Mouse (Mus musculus) lung, postnatal 25 days (tissue): ENCODE measurements around the gene Apol7c.
"Not testable (repeated sequence)": the region's sequence is repeated elsewhere in the genome, so short reads cannot be mapped to it uniquely, and the experiment has no call there.

ENCODE experiments used
- DNase-seq: peaks from one replicate; pipeline ENCODE4 v3.0.0; 2022; ENCODE audit warnings: low spot score

The Apol7c gene

DNA sequence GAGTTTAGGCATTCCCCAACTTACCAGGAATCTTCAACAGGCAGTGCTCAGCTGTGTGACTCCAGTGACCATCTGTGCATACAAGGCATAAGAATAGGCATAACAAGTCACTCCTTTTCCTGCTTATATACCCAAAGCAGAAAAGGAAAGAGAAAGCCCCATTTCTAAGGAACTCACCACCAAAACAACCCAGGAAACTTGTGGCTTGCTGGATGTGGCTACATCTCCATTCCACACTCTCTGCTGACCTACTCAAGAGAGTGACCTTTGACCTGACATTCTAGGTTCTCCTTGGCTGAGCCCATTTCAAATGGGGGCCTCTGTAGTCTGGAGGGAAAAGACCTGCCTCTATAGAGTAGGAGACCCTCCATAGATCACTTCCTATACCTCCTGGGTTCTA lies at the start of gene Apol7c:
Gene Apol7c, minus strand, starts transcription at position 101 of the 400 bp plus-strand sequence.
- no peak for DNase-seq

DNA sequence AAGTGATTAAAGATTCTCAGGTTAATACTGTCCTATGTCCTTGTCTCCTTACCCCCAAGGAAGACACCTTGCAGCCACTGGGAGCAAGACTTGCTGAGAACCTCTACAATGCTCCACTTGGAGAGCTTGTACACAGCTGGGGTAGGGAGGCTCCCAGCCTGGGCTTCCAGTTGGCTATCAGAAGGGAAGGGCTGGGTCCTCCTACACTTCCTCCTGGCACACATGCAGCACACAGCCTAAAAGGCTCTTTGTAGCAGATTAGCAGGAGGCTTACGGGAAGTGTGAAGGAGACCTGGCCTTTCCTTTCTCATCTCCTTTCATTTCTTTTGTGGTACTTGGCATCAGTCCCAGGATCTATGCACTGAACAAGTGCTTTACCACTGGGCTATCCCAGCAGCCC lies 48.6 kb upstream of the Apol7c start:
- peak; percentile 65 for DNase-seq

GRCm38 (mm10) chr15:77579311-77579710 lies 46.2 kb upstream of the Apol7c start:
- no peak for DNase-seq

DNA sequence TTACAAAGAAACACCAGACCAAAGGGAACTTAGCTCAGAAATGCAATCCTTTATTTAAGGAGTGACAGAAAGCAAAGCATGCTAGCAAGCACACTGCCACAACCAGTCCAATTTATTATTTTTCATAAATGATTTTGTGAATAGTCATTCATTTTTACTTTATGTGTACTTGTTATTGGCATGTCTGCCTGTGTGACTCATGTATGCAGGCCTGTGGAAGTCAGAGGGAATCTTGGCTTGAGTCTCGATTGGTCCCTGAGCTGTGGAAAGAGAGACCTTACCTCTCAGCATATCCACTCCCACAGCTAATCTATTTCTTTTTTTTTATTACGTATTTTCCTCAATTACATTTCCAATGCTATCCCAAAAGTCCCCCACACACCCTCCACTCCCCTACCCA lies 45.7 kb upstream of the Apol7c start:
- no peak for DNase-seq

- DNase-seq = no peak
These were observed 30.1 kb upstream of the Apol7c start for GRCm38 (mm10) chr15:77563219-77563618.

DNA sequence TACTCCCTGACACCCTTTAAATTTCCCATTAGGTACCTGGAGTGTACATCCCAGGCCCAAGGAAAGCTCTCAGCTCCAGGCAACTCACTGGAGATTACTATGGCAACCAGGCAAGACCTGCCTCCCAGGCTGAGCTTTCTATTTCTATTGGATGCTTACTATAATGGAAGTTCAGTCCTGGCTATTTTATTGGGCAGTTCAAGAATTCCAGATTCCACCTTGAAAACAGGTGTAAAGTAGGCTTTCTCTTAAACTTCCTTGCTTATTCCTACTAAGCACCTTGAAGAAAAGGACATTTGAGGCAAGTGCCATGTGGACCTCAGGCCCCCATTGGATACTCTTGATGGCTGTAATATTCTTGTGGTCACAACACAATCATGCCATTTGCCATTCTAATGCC lies 28.7 kb upstream of the Apol7c start, which contains the start of gene 1700025B11Rik:
Gene 1700025B11Rik, minus strand, starts transcription at position 101 of the 400 bp plus-strand sequence.
- DNase-seq = no peak

DNA sequence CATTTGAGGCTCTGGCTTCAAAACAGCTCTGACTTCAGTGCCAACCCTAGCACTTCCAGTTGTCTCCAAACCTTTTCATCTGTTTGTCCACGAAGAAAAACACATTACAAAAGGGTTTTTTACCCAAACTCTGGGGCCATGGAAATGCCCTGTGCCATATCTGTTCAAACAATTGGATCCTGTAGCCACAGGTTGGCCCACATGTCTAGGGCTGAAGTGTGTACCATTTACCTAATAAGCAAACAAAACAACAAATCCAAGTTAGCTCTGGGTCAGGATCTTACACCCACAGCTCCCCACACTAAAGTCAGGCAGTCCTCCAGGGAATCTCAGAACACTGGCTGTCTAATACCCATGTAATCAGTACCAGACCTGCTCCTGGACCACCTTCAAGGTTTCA lies 6.1 kb upstream of the Apol7c start:
- DNase-seq = not testable (repeated sequence)

- DNase-seq = peak; percentile 37
These were observed 9.8 kb downstream of the Apol7c start for GRCm38 (mm10) chr15:77523186-77523843.

DNA sequence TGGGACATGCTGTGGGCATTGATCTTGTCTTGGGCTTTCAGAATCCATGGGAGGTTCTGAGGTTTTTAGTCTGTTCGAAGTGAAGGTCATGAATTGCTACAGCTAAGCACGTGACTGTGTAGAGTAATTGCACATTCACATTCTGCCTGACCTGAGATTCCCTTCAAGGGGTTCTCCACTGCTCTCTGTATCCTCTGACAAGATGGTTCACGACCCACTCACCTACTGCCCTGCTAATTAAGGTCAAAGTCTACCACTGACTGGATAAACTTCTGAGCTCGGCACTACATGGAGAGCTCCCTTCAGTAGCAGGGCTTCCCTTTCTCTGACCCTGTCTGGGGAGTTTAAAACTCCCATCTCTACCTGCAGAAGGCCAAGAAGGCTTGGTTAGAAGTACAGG lies 12.5 kb downstream of the Apol7c start:
- DNase-seq = not testable (repeated sequence)

DNA sequence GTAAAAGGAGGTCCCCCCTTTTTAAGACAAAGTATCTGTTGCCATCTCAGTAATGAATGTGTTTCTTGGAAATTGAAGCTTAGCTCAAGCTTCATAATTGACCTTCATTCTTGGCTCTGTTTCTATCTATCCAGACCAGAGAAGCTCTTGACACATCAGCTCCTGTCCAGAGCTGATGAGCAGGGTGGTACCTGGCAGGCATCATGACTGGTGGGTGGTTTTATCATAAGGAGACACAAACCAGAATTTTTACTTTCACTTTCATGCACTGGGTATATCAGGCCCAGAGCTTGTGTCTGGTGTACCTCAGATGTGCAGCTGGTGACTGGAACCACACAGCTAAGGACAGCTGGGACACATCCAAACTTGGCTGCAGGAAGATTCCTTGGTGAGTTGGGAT lies 25.1 kb downstream of the Apol7c start, which contains the start of gene Apol11a:
Gene Apol11a, plus strand, starts transcription at position 306 of the 400 bp plus-strand sequence.
- not testable (repeated sequence) for DNase-seq

DNA sequence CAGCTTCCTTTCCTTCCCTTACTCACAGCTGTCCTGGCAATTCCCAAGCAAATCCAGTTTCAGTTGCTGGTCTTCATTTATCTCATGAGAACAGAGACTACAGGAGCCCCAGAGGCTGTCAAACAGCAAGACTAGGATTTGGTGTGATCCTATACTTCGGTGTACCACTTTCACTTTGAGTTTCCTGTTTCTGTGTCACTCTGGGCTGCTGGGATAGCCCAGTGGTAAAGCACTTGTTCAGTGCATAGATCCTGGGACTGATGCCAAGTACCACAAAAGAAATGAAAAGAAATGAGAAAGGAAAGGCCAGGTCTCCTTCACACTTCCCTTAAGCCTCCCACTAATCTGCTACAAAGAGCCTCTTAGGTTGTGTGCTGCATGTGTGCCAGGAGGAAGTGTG lies 38.4 kb downstream of the Apol7c start:
- not testable (repeated sequence) for DNase-seq

- DNase-seq = not testable (repeated sequence)
These were observed 39.9 kb downstream of the Apol7c start for GRCm38 (mm10) chr15:77493181-77493580.

- no peak for DNase-seq
These were observed 50.8 kb downstream of the Apol7c start for GRCm38 (mm10) chr15:77482140-77482794.

DNA sequence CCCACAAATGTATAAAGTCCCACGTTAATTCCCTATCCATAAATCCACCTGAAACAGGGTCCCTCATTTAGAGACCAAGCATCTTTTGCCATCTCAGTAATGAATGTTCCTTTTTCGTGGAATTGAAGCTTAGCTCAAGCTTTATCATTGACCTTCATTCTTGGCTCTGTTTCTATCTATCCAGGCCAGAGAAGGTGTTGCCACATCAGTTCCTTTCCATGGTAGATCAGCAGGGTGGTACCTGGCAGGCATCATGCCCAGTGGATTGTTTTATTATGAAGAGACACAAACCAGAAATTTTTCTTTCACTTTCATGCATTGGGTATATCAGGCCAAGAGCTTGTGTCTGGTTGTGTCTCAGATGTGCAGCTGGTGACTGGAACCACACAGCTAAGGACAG lies 56.4 kb downstream of the Apol7c start, which contains the start of gene Apol10a:
Gene Apol10a, plus strand, starts transcription at position 355 of the 400 bp plus-strand sequence.
- not testable (repeated sequence) for DNase-seq
